Mouse (Mus musculus) C2C12 (cell line): ENCODE data around the gene Hvcn1.

Experiments
- CEBPB ChIP-seq: IDR thresholded peaks from one replicate; pipeline ENCODE4 v1.6.1; 2011; ENCODE audit warnings: low read depth, mild to moderate bottlenecking, control low read depth, moderate library complexity
- CTCF ChIP-seq: IDR thresholded peaks from one replicate; pipeline ENCODE4 v1.5.1; 2011; ENCODE audit not compliant: control insufficient read depth, insufficient read depth, insufficient read length
- FOSL1 ChIP-seq: IDR thresholded peaks from one replicate; pipeline ENCODE4 v1.8.0; 2011; ENCODE audit warnings: mild to moderate bottlenecking, low read length; ENCODE audit not compliant: poor library complexity, insufficient read depth, severe bottlenecking
- MAX ChIP-seq: IDR thresholded peaks from one replicate; pipeline ENCODE4 v1.6.1; 2011; ENCODE audit warnings: mild to moderate bottlenecking, control low read depth
- MYOD1 ChIP-seq: IDR thresholded peaks from one replicate; pipeline ENCODE4 v1.6.1; 2011; ENCODE audit warnings: low read depth; ENCODE audit not compliant: control insufficient read depth, insufficient read length
- MYOG ChIP-seq: IDR thresholded peaks from one replicate; pipeline ENCODE4 v1.6.1; 2011; ENCODE audit not compliant: control insufficient read depth, insufficient read length; ENCODE audit errors: extremely low read depth
- USF1 ChIP-seq: IDR thresholded peaks from one replicate; pipeline ENCODE4 v1.6.1; 2011; ENCODE audit warnings: low read depth, mild to moderate bottlenecking, control low read depth, moderate library complexity

GRCm38 (mm10) chr5:122288147-122288811, 81.7 kb downstream of the Hvcn1 start:
- TF ChIP-seq CTCF (no peak), MYOD1 (no peak), MAX (no peak), CEBPB (no peak), FOSL1 (no peak), USF1 (no peak), MYOG (no peak)
